Mouse (Mus musculus) myocyte (in vitro differentiated cells): Measurements from ENCODE around the gene Rpp30.

Experiments
- CEBPB ChIP-seq: IDR thresholded peaks from 2 replicates; pipeline ENCODE4 v1.6.1; 2011; ENCODE audit warnings: mild to moderate bottlenecking, moderate library complexity; ENCODE audit not compliant: poor library complexity, insufficient read depth, severe bottlenecking
- E2F4 ChIP-seq: IDR thresholded peaks from one replicate; pipeline ENCODE4 v1.6.1; 2011; ENCODE audit warnings: mild to moderate bottlenecking, control low read depth, moderate library complexity; ENCODE audit not compliant: insufficient read depth
- POLR2A ChIP-seq: IDR thresholded peaks from one replicate; pipeline ENCODE4 v1.6.1; 2011; ENCODE audit warnings: low read depth, mild to moderate bottlenecking, control low read depth, moderate library complexity; ENCODE audit not compliant: insufficient read length

DNA sequence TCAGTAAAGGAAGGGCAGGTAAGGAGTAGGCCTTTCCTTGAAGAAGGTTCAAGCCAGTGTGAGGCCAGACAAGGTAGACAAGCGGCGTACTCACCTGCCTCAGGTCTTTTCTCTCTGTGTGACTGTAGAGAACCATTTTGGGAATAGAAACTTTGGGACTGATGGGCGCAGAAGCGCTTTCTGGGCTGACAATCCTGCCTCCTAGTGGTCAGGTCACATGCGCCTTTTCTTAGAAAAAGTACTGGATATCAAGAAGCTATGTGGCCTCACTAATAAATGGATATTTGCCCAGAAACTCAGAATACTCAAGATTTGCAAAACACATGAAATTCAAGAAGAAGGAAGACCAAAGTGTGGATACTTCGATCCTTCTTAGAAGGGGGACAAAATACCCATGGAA, 65.1 kb downstream of the Rpp30 start:
- no peak for TF ChIP-seq POLR2A
- TF ChIP-seq E2F4, result no peak
- TF ChIP-seq CEBPB, result no peak
